Mouse (Mus musculus) G1E (cell line): Measurements from ENCODE around the gene Fry.

ENCODE experiments used
- CTCF ChIP-seq: IDR thresholded peaks from 2 replicates; pipeline ENCODE4 v1.5.1; 2012; ENCODE audit warnings: low read depth, low read length, inconsistent platforms, mixed read lengths
- GATA1 ChIP-seq: IDR thresholded peaks from 2 replicates; pipeline ENCODE4 v1.6.1; 2012; ENCODE audit warnings: borderline replicate concordance, low read length, inconsistent platforms, mixed read lengths
- POLR2AphosphoS5 ChIP-seq: IDR thresholded peaks from 2 replicates; pipeline ENCODE4 v1.6.1; 2012; ENCODE audit warnings: low read depth, low read length, inconsistent platforms; ENCODE audit not compliant: insufficient replicate concordance
- TAL1 ChIP-seq: conservative IDR thresholded peaks from 2 replicates; pipeline ENCODE4 v1.6.1; 2012; ENCODE audit warnings: low read depth, low read length, inconsistent platforms, mixed read lengths

DNA sequence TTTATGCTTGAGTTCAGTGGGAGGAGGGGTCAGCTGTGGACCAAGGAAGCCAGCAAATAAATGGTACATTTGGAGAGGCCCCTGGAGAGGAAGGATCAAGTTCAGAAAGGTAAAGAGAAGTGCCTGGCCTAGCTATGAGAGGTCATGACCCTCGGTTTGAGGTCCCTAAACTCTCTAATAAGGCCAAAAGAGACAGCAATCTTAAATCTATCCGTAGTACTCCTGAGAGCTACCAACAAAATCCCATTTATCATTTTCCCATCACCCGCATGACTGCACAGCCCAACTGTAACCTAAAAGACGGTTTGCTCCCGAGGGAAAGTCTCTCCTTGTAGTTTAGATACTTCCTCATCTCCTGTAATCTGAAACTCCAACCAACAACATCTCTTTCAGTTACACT, 264.0 kb downstream of the Fry start:
- no peak for TF ChIP-seq CTCF
- TF ChIP-seq GATA1 = no peak
- no peak for TF ChIP-seq TAL1
- TF ChIP-seq POLR2AphosphoS5 = no peak
